Mouse (Mus musculus) heart, adult 2 months (tissue): ENCODE results near the gene Kcnq1.

Experiments used
- CTCF ChIP-seq: fragments of 200-600 bp; IDR thresholded peaks from 2 replicates; pipeline ENCODE4 v1.8.1; 2022; ENCODE audit warnings: antibody characterized with exemption, mild to moderate bottlenecking, moderate library complexity
- EP300 ChIP-seq: fragments of 200-500 bp; IDR thresholded peaks from 2 replicates; pipeline ENCODE4 v1.6.1; 2011; ENCODE audit warnings: low read depth, low read length, control low read depth; ENCODE audit not compliant: insufficient read depth

DNA sequence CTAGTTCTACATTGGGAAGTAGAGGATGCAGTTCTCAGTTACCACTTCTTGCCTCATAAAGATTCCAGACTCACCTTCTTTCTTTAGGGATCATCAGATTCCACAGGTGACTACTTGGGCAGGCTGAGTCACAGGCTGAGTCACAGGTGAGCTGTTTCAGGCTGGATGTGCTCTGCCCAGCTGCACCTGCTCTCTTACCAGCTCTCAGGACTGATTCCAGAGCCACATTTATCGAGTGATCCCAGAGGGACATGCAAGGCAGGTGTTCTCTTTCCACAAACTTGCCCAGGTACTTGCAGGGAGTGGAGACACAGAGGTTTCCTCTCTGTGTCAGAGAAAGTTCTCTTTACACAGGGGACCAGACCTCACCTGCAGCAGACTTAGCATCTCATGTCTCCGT is 95.1 kb downstream of the Kcnq1 start:
- TF ChIP-seq EP300 (no peak), CTCF (no peak)
